Mouse (Mus musculus) layer of hippocampus, adult 8-10 months (tissue): ENCODE results near the gene Rps10. TPM values are rescaled to one million over a fixed set of nuclear protein-coding genes. Genes with fewer than 3 reads are reported as not detected.

Experiments used
- DNase-seq, 2 experiments: peaks; one replicate each; pipeline ENCODE4 v3.0.0; 2022; ENCODE audit warnings: low spot score in 2 of 2
- total RNA-seq, 4 experiments: library from RNA; stranded (reverse); gene quantifications; 2 replicates each; pipeline ENCODE4 v1.2.4; 2022

The Rps10 gene
- total RNA-seq, 4 experiments from 2014 or later: 403 to 610 (median 491) TPM

GRCm38 (mm10) chr17:27613016-27613415, 23.5 kb downstream of the Rps10 start:
- DNase-seq: no peak

- no peak for DNase-seq
Observed at GRCm38 (mm10) chr17:27611994-27612393, 24.5 kb downstream of the Rps10 start.

- no peak for DNase-seq
Observed at GRCm38 (mm10) chr17:27611519-27611884, 25.0 kb downstream of the Rps10 start.

- DNase-seq: peak; percentile 70 to 73
Observed at GRCm38 (mm10) chr17:27610679-27611518, 25.6 kb downstream of the Rps10 start.

- no peak for DNase-seq
Observed at GRCm38 (mm10) chr17:27609576-27609975, 26.9 kb downstream of the Rps10 start.

- DNase-seq: no peak
Observed at GRCm38 (mm10) chr17:27603522-27604234, 32.8 kb downstream of the Rps10 start.

GRCm38 (mm10) chr17:27603036-27603435, 33.4 kb downstream of the Rps10 start:
- DNase-seq: no peak

- no peak for DNase-seq
Observed at GRCm38 (mm10) chr17:27600869-27601268, 35.6 kb downstream of the Rps10 start.

- no peak for DNase-seq
Observed at GRCm38 (mm10) chr17:27600286-27600685, 36.2 kb downstream of the Rps10 start.

- no peak for DNase-seq
Observed at GRCm38 (mm10) chr17:27596376-27597190, 39.9 kb downstream of the Rps10 start.

GRCm38 (mm10) chr17:27595659-27596375, 40.7 kb downstream of the Rps10 start:
- no peak for DNase-seq

- DNase-seq: no peak
Observed at GRCm38 (mm10) chr17:27592565-27592910, 43.9 kb downstream of the Rps10 start.

- no peak for DNase-seq
Observed at GRCm38 (mm10) chr17:27591826-27592564, 44.5 kb downstream of the Rps10 start.

GRCm38 (mm10) chr17:27588231-27588630, 48.2 kb downstream of the Rps10 start:
- DNase-seq: no peak

GRCm38 (mm10) chr17:27587252-27587651, 49.2 kb downstream of the Rps10 start:
- no peak for DNase-seq

GRCm38 (mm10) chr17:27586661-27587060, 49.8 kb downstream of the Rps10 start:
- no peak for DNase-seq

- DNase-seq: no peak
Observed at GRCm38 (mm10) chr17:27583185-27583894, 53.1 kb downstream of the Rps10 start.
